26 mouse cellular contexts compared by ENCODE assay signal in the genomic region with DNA sequence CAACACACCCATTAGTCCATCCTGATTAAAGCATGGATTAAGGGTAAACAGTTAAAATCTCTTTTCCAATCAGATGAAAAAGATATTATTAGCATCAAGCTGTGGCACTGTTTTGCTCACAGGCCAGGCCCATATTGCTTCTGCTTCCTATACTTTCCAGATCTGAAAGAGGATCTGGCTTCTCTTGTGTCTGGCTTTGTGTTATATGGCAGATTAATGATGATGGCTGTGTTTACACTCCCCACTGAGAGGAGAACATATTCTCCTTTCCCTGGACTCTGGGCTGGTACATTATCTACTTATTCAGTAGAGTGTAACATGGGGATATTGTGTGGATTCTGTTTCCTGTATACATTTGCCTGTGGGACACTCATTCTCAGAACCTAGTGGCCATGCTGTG.
"Had no signal": no experiment of that assay in that cellular context is flagged by ENCODE, and none has a peak within 500 bp of the region (broad histone marks: within the 10 kb centered on the region; RNA-seq: fewer than 3 reads in every experiment).

No protein-coding gene starts in this region.

- H3K4me2 ChIP-seq: heart, embryonic 12.5 days; hindbrain, embryonic 12.5 days; hindbrain, embryonic 14.5 days; intestine, embryonic 15.5 days; limb, embryonic 12.5 days; liver, embryonic 11.5 days; liver, embryonic 13.5 days; liver, embryonic 15.5 days had no signal

- H3K9ac ChIP-seq: heart, embryonic 12.5 days; hindbrain, embryonic 12.5 days; hindbrain, embryonic 14.5 days; intestine, embryonic 15.5 days; limb, embryonic 12.5 days; liver, embryonic 13.5 days; liver, embryonic 15.5 days; liver, postnatal 0 days had no signal

- H3K27ac ChIP-seq: gastrocnemius, adult 2 months; heart, embryonic 10.5 days; hindbrain, embryonic 10.5 days; hindbrain, embryonic 12.5 days; hindbrain, embryonic 14.5 days; intestine, embryonic 15.5 days; left cerebral cortex, adult 2 months; limb, embryonic 10.5 days; limb, embryonic 12.5 days; liver, embryonic 13.5 days; liver, embryonic 15.5 days had no signal

- H3K27me3 ChIP-seq: heart, embryonic 12.5 days; hindbrain, embryonic 12.5 days; intestine, embryonic 15.5 days; limb, embryonic 12.5 days; liver, embryonic 13.5 days; liver, embryonic 15.5 days had no signal

- DNase-seq: gastrocnemius, adult 2 months; gastrocnemius, postnatal 10 days; gastrocnemius, postnatal 25 days; heart, adult 18-20 months; heart, postnatal 10 days; heart, postnatal 4 days; kidney, adult 8-10 months; kidney, postnatal 25 days; kidney, postnatal 4 days; liver; liver, embryonic 13.5 days; liver, postnatal 0 days had no signal

- H3K9me3 ChIP-seq: heart, embryonic 10.5 days; heart, embryonic 12.5 days; hindbrain, embryonic 10.5 days; hindbrain, embryonic 12.5 days; intestine, embryonic 15.5 days; limb, embryonic 10.5 days; limb, embryonic 12.5 days; liver, embryonic 13.5 days; liver, embryonic 15.5 days had no signal

- H3K4me1 ChIP-seq: heart, embryonic 10.5 days; heart, embryonic 12.5 days; hindbrain, embryonic 10.5 days; hindbrain, embryonic 12.5 days; intestine, embryonic 15.5 days; limb, embryonic 10.5 days; limb, embryonic 12.5 days; liver, embryonic 13.5 days; liver, embryonic 15.5 days had no signal

- ATAC-seq: hindbrain, embryonic 16.5 days; inflammation-experienced regulatory T-cells, adult 6 months; intestine, embryonic 15.5 days; intestine, postnatal 0 days; liver, postnatal 0 days had no signal

- H3K36me3 ChIP-seq: heart, embryonic 10.5 days; heart, embryonic 12.5 days; hindbrain, embryonic 10.5 days; hindbrain, embryonic 12.5 days; intestine, embryonic 15.5 days; limb, embryonic 10.5 days; limb, embryonic 12.5 days; liver, embryonic 13.5 days; liver, embryonic 15.5 days had no signal

- H3K4me3 ChIP-seq: gastrocnemius, adult 2 months; heart, embryonic 10.5 days; heart, embryonic 12.5 days; hindbrain, embryonic 10.5 days; hindbrain, embryonic 12.5 days; intestine, embryonic 15.5 days; left cerebral cortex, adult 2 months; limb, embryonic 10.5 days; limb, embryonic 12.5 days; liver, embryonic 13.5 days; liver, embryonic 15.5 days had no signal
